Mouse (Mus musculus) v-Abl transformed pro-B cells (cell line): ENCODE results near the gene Hist1h3a.

Source experiments
- in situ Hi-C, 2 experiments: fragments of 400-800 bp; cut with MboI; formaldehyde crosslinking; loops; one replicate each; pipeline ENCODE4 v1.15.1; 2025; ENCODE audit not compliant: unreplicated experiment in 2 of 2

Hist1h3a gene

DNA sequence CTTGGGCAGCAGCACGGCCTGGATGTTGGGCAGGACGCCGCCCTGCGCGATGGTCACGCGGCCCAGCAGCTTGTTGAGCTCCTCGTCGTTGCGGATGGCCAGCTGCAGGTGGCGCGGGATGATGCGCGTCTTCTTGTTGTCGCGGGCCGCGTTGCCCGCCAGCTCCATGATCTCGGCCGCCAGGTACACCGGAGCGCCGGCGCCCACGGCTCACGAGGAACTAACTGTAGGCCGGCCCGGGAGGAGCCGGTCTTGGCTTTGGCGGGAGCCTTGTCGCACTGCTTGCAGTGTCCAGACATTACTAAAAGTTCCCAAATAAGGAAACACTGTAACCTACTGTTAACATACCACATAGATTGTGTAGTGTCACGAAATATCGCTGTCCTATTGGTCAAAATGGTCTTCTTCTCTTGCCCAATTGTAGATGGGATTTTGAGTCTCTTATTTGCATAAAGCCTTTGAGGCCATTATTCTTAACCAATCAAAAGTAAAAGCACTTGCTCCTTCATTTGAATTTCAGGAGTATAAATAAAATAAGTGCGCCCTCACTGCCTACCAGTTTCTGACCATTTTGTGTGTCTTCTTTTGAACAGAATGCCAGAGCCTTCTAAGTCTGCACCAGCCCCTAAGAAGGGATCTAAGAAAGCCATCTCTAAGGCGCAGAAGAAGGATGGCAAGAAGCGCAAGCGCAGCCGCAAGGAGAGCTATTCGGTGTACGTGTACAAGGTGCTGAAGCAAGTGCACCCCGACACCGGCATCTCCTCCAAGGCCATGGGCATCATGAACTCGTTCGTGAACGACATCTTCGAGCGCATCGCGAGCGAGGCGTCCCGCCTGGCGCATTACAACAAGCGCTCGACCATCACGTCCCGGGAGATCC, 15.7 kb downstream of the Hist1h3a start, which contains the start of gene Hist1h2bb:
Hist1h2bb (plus strand) TSS at position 534 of the 880 bp plus-strand sequence.
- in situ Hi-C loops, result loop anchor here in 1 of 2 experiments (10.0 kb wide), 1 partner anchor 192 kb away; the partner anchor contains the start of genes Hist1h1d and Hist1h4f

DNA sequence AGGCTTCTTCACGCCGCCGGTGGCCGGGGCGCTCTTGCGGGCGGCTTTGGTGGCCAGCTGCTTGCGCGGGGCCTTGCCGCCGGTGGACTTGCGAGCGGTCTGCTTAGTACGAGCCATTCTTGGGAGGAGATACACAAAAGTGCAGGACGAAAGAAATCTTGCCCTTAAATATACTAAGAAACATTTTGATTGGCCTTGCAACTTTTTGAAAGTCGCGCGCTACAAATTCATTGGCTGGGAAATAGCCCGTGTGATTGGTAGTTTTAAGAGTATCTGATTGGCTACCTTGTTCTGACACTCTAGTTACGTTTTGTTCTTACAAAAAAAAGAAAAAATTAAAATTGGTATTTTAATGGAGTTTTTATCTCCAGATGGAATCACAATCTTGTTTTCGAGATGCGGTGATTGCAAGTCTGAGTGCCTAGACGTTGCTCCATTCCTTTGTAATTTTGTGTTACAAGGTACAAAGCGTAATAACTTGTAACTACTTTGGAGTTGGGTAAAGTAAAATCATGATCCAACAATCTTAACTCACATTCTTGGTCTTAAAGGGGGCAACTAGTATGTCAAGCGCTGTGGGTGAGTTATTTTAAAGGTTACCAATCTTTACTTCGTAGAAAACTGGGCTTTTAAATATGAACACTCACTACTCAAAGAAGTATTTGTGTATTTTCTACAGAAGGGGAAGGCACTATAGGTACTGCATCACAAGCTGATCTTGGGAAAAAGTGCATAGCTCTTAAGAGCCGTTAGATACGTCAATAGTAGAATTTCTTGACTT, 16.6 kb downstream of the Hist1h3a start, which contains the start of gene Hist1h3c:
Hist1h3c (minus strand) TSS at position 222 of the 781 bp plus-strand sequence.
- in situ Hi-C loops, result loop anchor here in 1 of 2 experiments (10.0 kb wide), 1 partner anchor 191 kb away; the partner anchor contains the start of genes Hist1h1d and Hist1h4f

DNA sequence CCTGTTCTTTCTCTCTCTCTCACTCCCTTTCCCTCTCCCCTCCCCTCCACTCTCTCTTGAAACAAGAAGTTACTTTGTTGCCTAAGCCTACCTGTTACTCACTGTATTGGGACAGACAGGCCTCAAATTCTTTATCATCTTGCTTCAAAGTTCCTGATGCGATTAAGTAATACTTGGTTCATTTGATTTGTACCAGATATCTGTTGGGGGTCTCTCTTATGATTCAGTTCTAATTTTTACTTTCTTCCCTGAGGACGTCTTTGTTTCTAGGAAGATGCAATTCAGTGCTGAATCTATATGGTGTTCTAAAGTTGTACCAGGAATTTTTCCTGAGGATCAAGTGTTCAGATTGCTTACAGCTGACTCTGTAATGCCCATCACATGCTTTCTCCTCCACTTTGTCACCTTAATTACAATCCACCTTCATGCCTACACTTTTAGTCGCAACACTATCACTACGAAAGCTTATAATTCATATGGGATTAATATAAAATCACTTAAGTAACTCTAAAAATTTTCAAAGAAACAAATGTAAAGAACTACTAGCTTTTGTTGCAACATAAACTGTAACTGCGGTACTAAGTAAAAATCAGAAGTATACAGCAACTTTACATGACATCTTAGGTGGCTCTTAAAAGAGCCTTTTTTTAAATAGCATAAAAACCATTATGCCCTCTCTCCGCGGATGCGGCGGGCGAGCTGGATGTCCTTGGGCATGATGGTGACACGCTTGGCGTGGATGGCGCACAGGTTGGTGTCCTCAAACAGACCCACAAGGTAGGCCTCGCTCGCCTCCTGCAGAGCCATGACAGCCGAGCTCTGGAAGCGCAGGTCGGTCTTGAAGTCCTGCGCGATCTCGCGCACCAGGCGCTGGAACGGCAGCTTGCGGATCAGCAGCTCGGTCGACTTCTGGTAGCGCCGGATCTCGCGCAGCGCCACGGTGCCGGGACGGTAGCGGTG, 17.5 kb downstream of the Hist1h3a start:
- in situ Hi-C loops, result loop anchor here (5.0 to 10.0 kb wide), 3 partner anchors 190 to 1707 kb away; partner anchors contain the start of genes Hist1h1d (in 2 of the 2), Hist1h4f (in 2 of the 2), Hist1h2ah (in 1 of the 2) and Hist1h2bk (in 1 of the 2)

DNA sequence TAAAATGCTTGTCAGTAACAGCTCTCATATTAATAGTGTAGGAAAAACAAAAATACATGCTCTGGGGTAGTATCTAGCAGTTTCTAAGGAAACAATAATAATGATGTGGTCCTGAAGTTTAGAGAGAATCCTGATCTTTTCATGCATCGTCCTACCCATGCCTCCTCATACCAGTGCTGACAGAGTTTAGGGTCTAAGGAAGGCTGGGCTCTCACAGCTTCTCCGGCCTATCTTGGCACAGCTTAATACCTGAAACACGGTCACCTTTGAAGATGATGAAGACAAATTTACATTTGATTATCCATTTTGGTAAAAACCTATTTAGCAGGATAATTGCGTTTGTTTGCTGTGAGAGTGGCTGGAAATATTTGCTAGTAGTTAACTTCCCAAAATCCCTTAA, 18.2 kb downstream of the Hist1h3a start:
- in situ Hi-C loops, result loop anchor here (5.0 to 10.0 kb wide), 3 partner anchors 189 to 1707 kb away; partner anchors contain the start of genes Hist1h1d (in 2 of the 2), Hist1h4f (in 2 of the 2), Hist1h2ah (in 1 of the 2) and Hist1h2bk (in 1 of the 2)

DNA sequence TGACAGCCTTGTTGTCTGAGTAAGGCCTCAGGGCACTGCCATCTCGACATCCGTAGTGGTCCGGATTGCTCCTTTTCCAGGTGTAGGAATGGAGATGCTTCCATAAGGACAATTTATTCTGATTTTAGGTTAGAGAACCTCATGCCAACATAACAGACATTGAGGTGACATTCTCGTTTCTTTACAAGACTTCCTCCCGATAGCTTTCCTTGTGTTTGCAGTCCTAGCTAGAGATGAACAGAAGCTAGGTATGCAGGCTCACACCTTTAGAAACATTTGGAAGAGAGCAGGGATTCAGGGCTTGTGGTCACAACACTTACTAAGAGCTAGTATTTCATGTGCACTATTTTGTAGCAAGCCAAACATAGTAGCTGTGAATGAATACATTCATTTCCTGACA, 19.0 kb downstream of the Hist1h3a start:
- in situ Hi-C loops, result loop anchor here (5.0 to 10.0 kb wide), 3 partner anchors 188 to 1706 kb away; partner anchors contain the start of genes Hist1h1d (in 2 of the 2), Hist1h4f (in 2 of the 2), Hist1h2ah (in 1 of the 2) and Hist1h2bk (in 1 of the 2)

DNA sequence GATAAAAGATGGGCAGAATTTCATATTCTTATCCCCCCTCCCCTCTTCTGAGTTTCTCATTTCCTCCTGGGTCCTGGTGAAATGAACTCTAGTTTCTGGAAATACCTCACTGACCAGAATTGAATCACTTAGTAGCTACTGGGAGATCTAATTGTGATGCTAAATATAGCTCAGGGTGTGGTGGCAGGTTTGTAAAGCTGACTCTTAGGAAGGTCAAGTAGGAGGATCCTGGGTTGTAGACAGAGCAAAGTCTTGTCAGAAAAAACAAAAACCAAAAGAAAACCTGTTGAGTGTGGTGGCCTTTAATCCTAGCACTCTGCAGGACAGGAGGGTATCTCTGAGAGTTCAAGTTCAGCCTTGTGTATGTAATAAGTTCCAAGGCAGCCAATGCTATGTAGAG, 20.2 kb downstream of the Hist1h3a start:
- in situ Hi-C loops, result loop anchor here (5.0 to 10.0 kb wide), 3 partner anchors 187 to 1705 kb away; partner anchors contain the start of genes Hist1h1d (in 2 of the 2), Hist1h4f (in 2 of the 2), Hist1h2ah (in 1 of the 2) and Hist1h2bk (in 1 of the 2)

DNA sequence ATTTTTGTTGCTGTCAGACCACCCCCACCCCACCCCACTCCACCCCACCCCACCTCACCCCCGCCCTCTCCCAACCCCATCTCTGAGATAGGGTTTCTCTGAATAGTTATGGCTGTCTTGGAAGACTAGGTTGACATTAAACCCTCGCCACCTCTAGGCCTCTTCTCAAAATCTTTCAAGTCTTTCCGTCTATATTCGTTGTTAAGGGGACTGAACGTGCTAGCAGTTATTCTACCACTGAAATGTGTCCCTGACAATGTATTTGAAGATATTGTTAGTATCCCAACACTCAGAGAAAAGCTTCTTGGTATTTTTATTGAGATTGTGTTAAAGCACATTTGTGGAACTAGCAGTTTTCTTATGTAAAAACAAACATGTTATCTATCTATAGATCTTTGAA, 21.3 kb downstream of the Hist1h3a start:
- in situ Hi-C loops, result loop anchor here (5.0 to 10.0 kb wide), 3 partner anchors 186 to 1704 kb away; partner anchors contain the start of genes Hist1h1d (in 2 of the 2), Hist1h4f (in 2 of the 2), Hist1h2ah (in 1 of the 2) and Hist1h2bk (in 1 of the 2)

DNA sequence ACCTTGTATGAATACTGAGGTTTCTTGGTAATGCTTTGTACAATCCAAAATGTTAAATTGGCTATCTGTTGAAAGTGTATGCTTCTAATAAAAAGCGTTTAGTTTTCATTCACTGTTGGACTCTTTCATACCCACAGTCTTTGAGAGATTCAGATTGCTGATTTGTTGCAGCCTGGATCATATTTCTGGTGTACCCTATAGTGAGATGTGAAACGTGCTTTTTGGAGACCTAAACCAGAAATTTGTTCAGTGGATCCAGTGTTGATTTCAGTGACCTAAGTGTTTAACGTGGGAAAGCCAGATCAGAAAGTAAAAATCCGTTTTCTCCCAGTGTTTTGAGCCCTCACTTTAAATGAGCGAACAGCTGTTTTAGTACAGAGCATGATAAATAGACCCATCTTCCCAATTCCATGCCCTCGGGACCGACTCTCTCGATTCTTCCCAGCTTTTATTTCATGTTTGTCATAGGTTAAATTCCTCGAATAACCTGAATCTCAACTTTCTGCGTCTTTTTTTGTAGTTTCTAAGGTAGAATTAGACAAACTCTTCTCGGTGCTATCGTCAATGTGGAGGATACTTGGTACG, 21.8 kb downstream of the Hist1h3a start:
- in situ Hi-C loops, result loop anchor here (5.0 to 10.0 kb wide), 3 partner anchors 186 to 1703 kb away; partner anchors contain the start of genes Hist1h1d (in 2 of the 2), Hist1h4f (in 2 of the 2), Hist1h2ah (in 1 of the 2) and Hist1h2bk (in 1 of the 2)

DNA sequence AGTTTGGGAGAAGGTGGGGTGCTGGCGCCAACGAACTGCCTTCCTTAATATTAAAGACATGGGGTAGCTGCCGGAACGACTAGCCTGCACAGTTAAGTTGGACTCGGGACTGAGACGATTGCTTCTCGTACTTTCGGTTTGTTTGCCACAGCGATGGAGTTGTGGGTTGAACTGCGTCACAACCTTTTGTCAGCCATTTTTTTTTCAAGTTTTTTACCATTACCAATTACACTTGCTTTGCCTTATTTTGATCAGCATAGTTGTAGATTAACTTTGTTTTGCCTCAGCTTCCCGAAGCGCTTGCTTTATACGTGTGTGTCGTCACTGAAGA, 22.3 kb downstream of the Hist1h3a start:
- in situ Hi-C loops, result loop anchor here (5.0 to 10.0 kb wide), 7 partner anchors 38 to 1703 kb away; partner anchors contain the start of genes Hist1h1d (in 2 of the 2), Hist1h1e (in 2 of the 2), Hist1h2be (in 2 of the 2) and Hist1h4f (in 2 of the 2)

DNA sequence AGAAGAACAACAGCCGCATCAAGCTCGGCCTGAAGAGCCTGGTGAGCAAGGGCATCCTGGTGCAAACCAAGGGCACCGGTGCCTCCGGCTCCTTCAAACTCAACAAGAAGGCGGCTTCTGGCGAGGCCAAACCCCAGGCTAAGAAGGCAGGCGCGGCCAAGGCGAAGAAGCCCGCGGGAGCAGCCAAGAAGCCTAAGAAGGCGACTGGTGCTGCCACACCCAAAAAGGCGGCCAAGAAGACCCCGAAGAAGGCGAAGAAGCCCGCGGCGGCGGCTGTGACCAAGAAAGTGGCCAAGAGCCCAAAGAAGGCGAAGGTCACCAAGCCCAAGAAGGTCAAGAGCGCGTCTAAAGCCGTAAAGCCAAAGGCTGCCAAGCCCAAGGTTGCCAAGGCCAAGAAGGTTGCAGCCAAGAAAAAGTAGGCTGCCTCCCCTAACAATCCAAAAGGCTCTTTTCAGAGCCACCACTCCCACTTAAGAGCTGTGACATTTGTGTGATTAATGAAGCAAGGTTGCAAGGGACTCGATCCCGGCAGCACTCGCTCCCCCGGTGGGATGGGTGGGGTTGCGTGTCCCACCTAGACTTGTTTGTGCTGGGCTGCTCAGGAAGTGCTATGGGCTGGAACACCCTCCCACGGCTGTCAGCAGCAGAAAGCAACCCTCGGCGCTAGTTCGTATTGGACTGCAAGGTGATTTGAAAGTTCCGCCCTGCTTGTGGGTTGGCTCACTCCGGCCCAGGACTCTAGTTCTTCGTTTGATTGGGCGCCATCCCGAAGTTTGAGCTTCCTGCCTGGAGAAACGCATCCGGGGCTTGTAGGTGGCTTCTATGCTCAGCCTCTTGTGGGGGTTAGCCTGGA, 22.9 kb downstream of the Hist1h3a start:
- in situ Hi-C loops, result loop anchor here (5.0 to 10.0 kb wide), 4 partner anchors 37 to 117 kb away; partner anchors contain the start of genes Hist1h1e (in 2 of the 2), Hist1h2be (in 2 of the 2), Hist1h2ac (in 1 of the 2) and Hist1h2bc (in 1 of the 2)

DNA sequence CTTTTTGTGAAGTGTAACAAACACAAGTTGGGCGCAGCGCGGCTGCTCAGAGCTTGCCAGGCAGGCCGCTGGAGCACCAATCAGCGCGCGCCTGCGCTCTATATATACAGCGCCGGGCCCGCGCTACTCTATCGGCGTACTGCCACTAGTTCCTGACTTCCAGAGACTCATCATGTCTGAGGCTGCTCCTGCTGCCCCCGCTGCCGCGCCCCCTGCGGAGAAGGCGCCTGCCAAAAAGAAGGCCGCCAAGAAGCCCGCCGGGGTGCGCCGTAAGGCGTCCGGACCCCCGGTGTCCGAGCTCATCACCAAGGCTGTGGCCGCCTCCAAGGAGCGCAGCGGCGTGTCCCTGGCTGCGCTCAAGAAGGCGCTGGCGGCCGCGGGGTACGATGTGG, 23.5 kb downstream of the Hist1h3a start, which contains the start of gene Hist1h1c:
Hist1h1c (plus strand) TSS at position 132 of the 392 bp plus-strand sequence.
- in situ Hi-C loops, result loop anchor here (5.0 to 10.0 kb wide), 4 partner anchors 36 to 116 kb away; partner anchors contain the start of genes Hist1h1e (in 2 of the 2), Hist1h2be (in 2 of the 2), Hist1h2ac (in 1 of the 2) and Hist1h2bc (in 1 of the 2)

DNA sequence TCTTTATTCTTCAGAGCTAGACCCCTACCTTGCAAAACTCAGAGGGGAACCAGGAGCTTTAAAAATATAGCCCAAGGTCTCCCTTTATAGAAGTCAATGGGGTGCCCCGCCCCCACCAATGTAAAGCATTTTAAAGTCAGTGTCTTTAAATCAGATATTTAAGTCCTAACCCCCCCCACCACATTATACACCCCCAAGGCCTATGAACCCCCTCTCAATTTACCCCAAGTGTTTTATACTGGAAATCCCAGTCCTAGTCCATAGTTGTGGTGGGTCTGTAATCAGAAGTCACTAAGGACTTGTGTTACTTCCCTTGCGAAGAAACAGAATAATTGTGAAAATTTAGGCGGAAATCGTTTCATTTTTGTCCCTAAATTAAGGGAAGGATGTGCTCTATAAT, 24.1 kb downstream of the Hist1h3a start:
- in situ Hi-C loops, result loop anchor here (5.0 to 10.0 kb wide), 4 partner anchors 36 to 116 kb away; partner anchors contain the start of genes Hist1h1e (in 2 of the 2), Hist1h2be (in 2 of the 2), Hist1h2ac (in 1 of the 2) and Hist1h2bc (in 1 of the 2)

DNA sequence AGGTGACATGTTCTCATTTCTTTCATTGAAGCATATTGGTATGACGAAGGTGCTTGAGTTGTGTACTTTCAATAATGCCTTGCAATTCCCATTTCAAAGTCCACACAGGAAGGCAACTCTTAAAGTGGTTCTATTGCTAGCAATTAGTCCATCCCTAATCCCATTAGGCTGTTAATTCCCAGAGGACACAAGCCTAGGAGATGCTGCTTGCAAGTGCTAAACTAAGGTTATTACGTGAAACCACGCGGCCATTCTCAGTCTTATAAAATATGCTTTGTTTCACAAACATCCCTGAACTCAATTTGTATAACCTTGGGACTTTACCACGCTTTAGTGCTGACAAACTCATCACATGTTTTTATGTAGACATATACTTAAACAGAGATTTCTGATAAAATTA, 25.1 kb downstream of the Hist1h3a start:
- in situ Hi-C loops, result loop anchor here (5.0 to 10.0 kb wide), 4 partner anchors 35 to 115 kb away; partner anchors contain the start of genes Hist1h1e (in 2 of the 2), Hist1h2be (in 2 of the 2), Hist1h2ac (in 1 of the 2) and Hist1h2bc (in 1 of the 2)

DNA sequence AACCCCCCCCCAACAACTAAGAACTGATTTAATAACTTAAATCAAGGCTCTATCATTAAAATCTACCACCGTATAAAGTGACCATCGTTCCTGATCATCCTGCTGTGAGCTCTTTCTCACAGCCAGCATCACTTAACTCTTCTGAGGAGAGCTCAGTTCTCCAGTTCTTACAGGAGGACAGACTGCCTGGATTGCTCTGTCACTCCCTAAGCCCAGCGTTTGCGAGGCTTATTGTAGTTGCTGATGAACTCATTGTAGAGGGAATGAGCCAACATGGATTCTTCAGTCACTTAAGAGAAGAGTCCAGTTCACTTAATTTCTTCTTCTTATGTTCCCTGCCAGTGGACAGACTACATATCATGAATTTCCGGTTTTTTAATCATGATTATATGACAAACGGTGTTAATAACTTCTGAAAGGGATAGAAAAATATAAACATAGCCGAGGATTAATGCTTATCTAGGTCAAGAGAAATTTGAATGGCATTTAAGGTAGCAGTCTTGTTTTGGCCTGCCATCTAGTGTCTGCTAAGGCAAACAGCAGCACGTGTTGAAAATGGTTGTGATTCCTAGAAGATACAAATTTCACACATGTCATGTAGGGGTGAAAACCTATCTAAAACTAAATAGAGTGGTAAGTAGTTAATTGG, 29.9 kb downstream of the Hist1h3a start:
- in situ Hi-C loops, result loop anchor here (5.0 to 10.0 kb wide), 3 partner anchors 35 to 107 kb away; partner anchors contain the start of genes Hist1h1e (in 1 of the 2), Hist1h1t (in 1 of the 2), Hist1h2ac (in 1 of the 2) and Hist1h2bc (in 1 of the 2)

DNA sequence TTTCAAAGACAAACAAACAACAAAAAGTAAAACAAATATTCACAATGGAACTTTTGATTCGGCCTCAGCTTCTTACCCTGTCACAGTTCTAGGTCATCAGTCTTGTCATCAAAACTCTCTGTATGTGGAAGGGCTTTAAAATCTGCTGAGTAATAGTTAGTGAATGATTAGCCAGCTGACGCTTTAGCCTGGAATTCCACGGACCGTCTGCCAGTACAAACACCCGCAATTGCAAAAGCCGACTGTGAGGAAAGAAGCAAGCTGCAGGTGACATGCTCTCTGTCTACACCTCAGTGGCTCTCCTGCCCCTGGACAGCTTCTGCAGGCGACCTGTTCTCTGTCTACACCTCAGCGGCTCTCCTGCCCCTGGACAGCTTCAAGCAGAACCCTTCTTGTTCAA, 31.7 kb downstream of the Hist1h3a start:
- in situ Hi-C loops, result loop anchor here (5.0 to 10.0 kb wide), 3 partner anchors 33 to 106 kb away; partner anchors contain the start of genes Hist1h1e (in 1 of the 2), Hist1h1t (in 1 of the 2), Hist1h2ac (in 1 of the 2) and Hist1h2bc (in 1 of the 2)
